In genomic region chr7:28301616-28302433, GRCm38 (mm10) we compare ENCODE assay signal across 8 mouse cellular contexts. TPM values are rescaled to one million over a fixed set of nuclear protein-coding genes. Genes with fewer than 3 reads are reported as not detected.
DNase-seq lines count a peak whose midpoint lies in the region; ATAC-seq and TF ChIP-seq lines count a peak whose summit lies in the region.

Dll3 (minus strand) TSS chr7:28302238.

- peak in 2 of 3 experiments; percentile 2 to 32; a peak in 2 of 6 replicates for TF ChIP-seq CTCF in MEL (IDR thresholded peaks at IDR 0.05 in 2 of 3, conservative IDR thresholded peaks at IDR 0.05 in 1 of 3; ENCODE audit: control insufficient read depth in 1 of 3, insufficient read depth in 1 of 3, low read depth in 2 of 3, low read length in 3 of 3, poor library complexity in 1 of 3, severe bottlenecking in 1 of 3)
- peak; percentile 54 for TF ChIP-seq CTCF in small intestine, adult 2 months (IDR thresholded peaks at IDR 0.05; ENCODE audit: extremely low read depth, insufficient read length, insufficient replicate concordance, low read depth, low read length)

- intact Hi-C loops in heart, postnatal 14 days (cut with DNase I) = loop anchor here (2.0 to 5.0 kb wide), 3 partner anchors 25 to 250 kb away; partner anchors contain the start of genes Eid2b and Psmc4

- WGBS in embryonic facial prominence, embryonic 13.5 days = 3% methylated on average over 30 of the region's 30 CpGs
- 4% methylated on average over 30 of the region's 30 CpGs for WGBS in small intestine, adult 2 months

- no peak; the same call in 1 of the 2 replicates for TF ChIP-seq RAD21 in MEL (IDR thresholded peaks at IDR 0.05; ENCODE audit: low read depth, low read length)

- H3K79me2 ChIP-seq in MEL (ENCODE audit: control insufficient read depth, insufficient read depth, low read length, poor library complexity) = no peaks in the 10 kb centered on the region

- no peak within 1 kb of the TSS for H3K9ac ChIP-seq in MEL (ENCODE audit: control insufficient read depth, low read depth, low read length, poor library complexity, severe bottlenecking)
- H3K9ac ChIP-seq in embryonic facial prominence, embryonic 13.5 days = peak within 1 kb of the TSS; percentile 46

- peak within 1 kb of the TSS; percentile 57 for H3K4me2 ChIP-seq in embryonic facial prominence, embryonic 13.5 days

- no peak for ATAC-seq in embryonic facial prominence, embryonic 13.5 days (ENCODE audit: insufficient number of reproducible peaks, insufficient read depth, low FRiP score, low TSS enrichment, low read depth)

- peak; percentile 31 for DNase-seq in CD4-positive helper T cell, adult 2 months (ENCODE audit: low read depth, low spot score)
- no peak for DNase-seq in MEL (ENCODE audit: low read depth, low spot score)
- peak; percentile 64 to 78 for DNase-seq in heart, postnatal 14 days
- DNase-seq in layer of hippocampus, postnatal 10 days (ENCODE audit: low spot score in 2 of 2) = peak; percentile 66 to 72
- DNase-seq in lung, postnatal 4 days = peak; percentile 71
- DNase-seq in ovary, adult 18-20 months (ENCODE audit: low spot score) = no peak

- peaks cover 0 to 1% of the 10 kb centered on the region in 2 experiments; a peak in 1 of 4 replicates for H3K36me3 ChIP-seq in MEL (ENCODE audit: control insufficient read depth in 1 of 2, insufficient read depth in 2 of 2, low read length in 2 of 2)
- peaks cover 22% of the 10 kb centered on the region for H3K36me3 ChIP-seq in embryonic facial prominence, embryonic 13.5 days
- H3K36me3 ChIP-seq in small intestine, adult 2 months (ENCODE audit: control insufficient read depth, insufficient read depth, low read length) = peaks cover 17% of the 10 kb centered on the region

- no peaks in the 10 kb centered on the region for H3K9me3 ChIP-seq in MEL (replicated peaks; ENCODE audit: insufficient read depth, low read length)
- no peaks in the 10 kb centered on the region for H3K9me3 ChIP-seq in embryonic facial prominence, embryonic 13.5 days

- H3K4me3 ChIP-seq in MEL (ENCODE audit: control insufficient read depth in 1 of 2, insufficient read depth in 1 of 2, low read depth in 2 of 2, low read length in 2 of 2) = no peak within 1 kb of the TSS
- peak within 1 kb of the TSS; percentile 32 for H3K4me3 ChIP-seq in embryonic facial prominence, embryonic 13.5 days
- H3K4me3 ChIP-seq in small intestine, adult 2 months (ENCODE audit: low read depth, low read length) = peak within 1 kb of the TSS; percentile 34

- TF ChIP-seq EP300 in MEL (IDR thresholded peaks at IDR 0.05; ENCODE audit: low read depth in 1 of 2, low read length in 2 of 2) = no peak

- no peak within 1 kb of the TSS for H3K27ac ChIP-seq in MEL (ENCODE audit: control insufficient read depth, low read depth, low read length)
- H3K27ac ChIP-seq in embryonic facial prominence, embryonic 13.5 days = no peak within 1 kb of the TSS
- H3K27ac ChIP-seq in small intestine, adult 2 months (ENCODE audit: insufficient read depth, low read depth, low read length) = no peak within 1 kb of the TSS

- H3K27me3 ChIP-seq in MEL (ENCODE audit: control insufficient read depth in 1 of 2, insufficient read depth in 2 of 2, low read length in 2 of 2) = no peaks in the 10 kb centered on the region
- H3K27me3 ChIP-seq in embryonic facial prominence, embryonic 13.5 days = peaks cover 68% of the 10 kb centered on the region
- peaks cover 31% of the 10 kb centered on the region for H3K27me3 ChIP-seq in small intestine, adult 2 months (ENCODE audit: control insufficient read depth, insufficient read depth, low read length)

- no peak for TF ChIP-seq POLR2A in MEL (IDR thresholded peaks at IDR 0.05; ENCODE audit: control insufficient read depth in 1 of 2, insufficient read depth in 1 of 2, low read depth in 1 of 2, low read length in 2 of 2, poor library complexity in 1 of 2)
- no peak for TF ChIP-seq POLR2A in small intestine, adult 2 months (IDR thresholded peaks at IDR 0.05; ENCODE audit: low read depth, low read length)

- H3K4me1 ChIP-seq in MEL (ENCODE audit: control insufficient read depth in 1 of 2, insufficient read depth in 2 of 2, low read length in 2 of 2) = no peaks in the 10 kb centered on the region
- peaks cover 20% of the 10 kb centered on the region for H3K4me1 ChIP-seq in embryonic facial prominence, embryonic 13.5 days
- H3K4me1 ChIP-seq in small intestine, adult 2 months (ENCODE audit: control insufficient read depth, insufficient read depth, insufficient read length, low read length) = no peaks in the 10 kb centered on the region

TF ChIP-seq in MEL, 35 proteins besides CTCF, POLR2A, EP300 and RAD21:
- TF ChIP-seq ETS1 (IDR thresholded peaks at IDR 0.05; ENCODE audit: low read depth, low read length) (no peak), NELFE (IDR thresholded peaks at IDR 0.05; ENCODE audit: low read depth, low read length) (no peak)

RNA-seq across cellular contexts. Expression of gene Dll3, which starts in this region (rescaled TPM):
- 0.15 and 0.16 TPM in 2 replicates for total RNA-seq in MEL (2012; rRNA removed)
- polyA plus RNA-seq in MEL (2012; ENCODE audit: insufficient read depth in 1 of 2, insufficient read length in 2 of 2, low read depth in 1 of 2, low replicate concordance in 2 of 2, missing spikeins in 1 of 2) = under 1 TPM in 1 of 2 experiments, not detected in 1; 0.57 TPM
- 1.0 and 1.2 TPM in 2 replicates for polyA plus RNA-seq in embryonic facial prominence, embryonic 13.5 days (2015; fragmentation: Nextera tagmentation; extraction: Ambion mirVana)
- not detected for total RNA-seq in heart, postnatal 14 days (2021)
- 1 to 10 TPM; 6.5 to 8.9 TPM for total RNA-seq in layer of hippocampus, postnatal 10 days (2021)
- 0.44 and 2.4 TPM in 2 replicates for polyA plus RNA-seq in small intestine, adult 2 months (2012; rRNA removed)

Comparison
In these comparisons a context has a peak if more than half of its experiments do, and no peak if none do; other contexts are left out.
1. Peak in DNase-seq in heart, postnatal 14 days; RNA of the gene not detected or under 1 TPM.
2. DNase-seq: peak in CD4-positive helper T cell, adult 2 months (single experiment), layer of hippocampus, postnatal 10 days (2 of 2) and lung, postnatal 4 days (2 of 2); none in MEL (single experiment) and ovary, adult 18-20 months (single experiment).
3. H3K4me3 ChIP-seq: peak in embryonic facial prominence, embryonic 13.5 days (single experiment) and small intestine, adult 2 months (single experiment); none in MEL (0 of 2).